Mouse (Mus musculus) midbrain, postnatal 0 days (tissue): Measurements from ENCODE around the gene B4galt4. TPM values are rescaled to one million over a fixed set of nuclear protein-coding genes. Genes with fewer than 3 reads are reported as not detected.
"Not testable (repeated sequence)": the region's sequence is repeated elsewhere in the genome, so short reads cannot be mapped to it uniquely, and the experiment has no call there.

Experiments
- ATAC-seq: fragments of 200-750 bp; cut with Nextera tagmentation; 2 replicates; pipeline ENCODE4 v1.8.0; 2017; ENCODE audit warnings: moderate number of reproducible peaks, mild to moderate bottlenecking, moderate TSS enrichment, moderate library complexity; ENCODE audit not compliant: low FRiP score
- DNase-seq: peaks from one replicate; pipeline ENCODE4 v3.0.0-alpha.2; 2015; ENCODE audit warnings: low spot score
- H3K27ac ChIP-seq: fragments of 300-500 bp; sonication (generic); 2 replicates; pipeline ENCODE4 v1.5.1; 2014; ENCODE audit warnings: low read depth, mild to moderate bottlenecking, low read length, mixed read lengths
- H3K27me3 ChIP-seq: fragments of 300-500 bp; sonication (generic); 2 replicates; pipeline ENCODE4 v1.6.1; 2014; ENCODE audit warnings: low read length, control low read depth, mixed read lengths; ENCODE audit not compliant: insufficient read depth
- H3K36me3 ChIP-seq: fragments of 300-500 bp; sonication (generic); 2 replicates; pipeline ENCODE4 v1.6.1; 2014; ENCODE audit warnings: low read length, control low read depth, mixed read lengths; ENCODE audit not compliant: insufficient read depth
- H3K4me1 ChIP-seq: fragments of 300-500 bp; sonication (generic); 2 replicates; pipeline ENCODE4 v1.6.1; 2014; ENCODE audit warnings: mild to moderate bottlenecking, control low read depth, antibody characterized with exemption, low read length, mixed read lengths; ENCODE audit not compliant: insufficient read depth
- H3K4me2 ChIP-seq: fragments of 300-500 bp; sonication (generic); 2 replicates; pipeline ENCODE4 v1.6.1; 2014; ENCODE audit warnings: low read depth, mild to moderate bottlenecking, low read length, mixed read lengths; ENCODE audit not compliant: poor library complexity, severe bottlenecking
- H3K4me3 ChIP-seq: fragments of 300-500 bp; sonication (generic); 2 replicates; pipeline ENCODE4 v1.5.1; 2014; ENCODE audit warnings: low read depth, mild to moderate bottlenecking, low read length, moderate library complexity
- H3K9ac ChIP-seq: fragments of 300-500 bp; sonication (generic); replicated peaks from 2 replicates; pipeline ENCODE4 v1.6.1; 2014; ENCODE audit warnings: mild to moderate bottlenecking, low read length, moderate library complexity, mixed read lengths; ENCODE audit not compliant: poor library complexity, severe bottlenecking
- H3K9me3 ChIP-seq: fragments of 300-500 bp; sonication (generic); 2 replicates; pipeline ENCODE4 v1.6.1; 2016; ENCODE audit warnings: low read length, control low read depth
- CTCF ChIP-seq: IDR thresholded peaks from 2 replicates; pipeline ENCODE4 v1.5.1; 2016; ENCODE audit warnings: antibody characterized with exemption, mild to moderate bottlenecking
- WGBS: fragments of 180-500 bp; shearing (Covaris S2); extraction: QIAGEN DNeasy Blood & Tissue Kit; methylation state at CpG from one replicate; pipeline ENCODE4 v1.1.7; 2014; 5-methylcytosine and 5-hydroxymethylcytosine counted together
- polyA plus RNA-seq: library from polyadenylated mRNA; unstranded; fragments of >200 nt; fragmentation: Nextera tagmentation; extraction: Ambion mirVana; gene quantifications from 2 replicates; pipeline ENCODE4 v1.2.1, GENCODE M21; 2015
- total RNA-seq: library from RNA; depleted of rRNA; stranded (reverse); fragments of >200 nt; gene quantifications from 2 replicates; pipeline ENCODE4 v1.2.3, GENCODE M21; 2014

The B4galt4 gene
- total and polyA plus RNA-seq, 2 experiments from 2014 or later, result 26.5 to 30.6 TPM

- TF ChIP-seq CTCF, result no peak
- no peaks in the 10 kb centered on the region for H3K36me3 ChIP-seq
- H3K4me1 ChIP-seq, result no peaks in the 10 kb centered on the region; the same call in 1 of the 2 replicates
- H3K4me2 ChIP-seq, result peak overlapping the region; percentile 95
- H3K9me3 ChIP-seq, result no peaks in the 10 kb centered on the region
- H3K4me3 ChIP-seq, result peak overlapping the region; percentile 65; the same call in 1 of the 2 replicates
- no peak for DNase-seq
- no peak overlapping the region for H3K9ac ChIP-seq
- no peak for ATAC-seq
- H3K27ac ChIP-seq, result no peak overlapping the region
- 63% methylated on average over 4 of the region's 4 CpGs for WGBS
- no peaks in the 10 kb centered on the region for H3K27me3 ChIP-seq
Observed at GRCm38 (mm10) chr16:38711245-38711644, 30.8 kb upstream of the B4galt4 start.

- DNase-seq (no peak), ATAC-seq (no peak)
- Histone ChIP-seq H3K27me3 (no peaks in the 10 kb centered on the region), H3K9me3 (no peaks in the 10 kb centered on the region), H3K4me1 (no peaks in the 10 kb centered on the region), H3K9ac (0 out of 2 replicates have a peak overlapping the region, but pooled peaks have one; percentile 42), H3K27ac (0 out of 2 replicates have a peak overlapping the region, but pooled peaks have one; percentile 70), H3K4me3 (peak overlapping the region; percentile 65), H3K36me3 (no peaks in the 10 kb centered on the region), H3K4me2 (peak overlapping the region; percentile 95)
- 6% methylated on average over 12 of the region's 12 CpGs for WGBS
- TF ChIP-seq CTCF, result no peak
Observed at GRCm38 (mm10) chr16:38712105-38712504, 30.0 kb upstream of the B4galt4 start.

- Histone ChIP-seq H3K27ac (peak within 1 kb of the TSS; percentile 70), H3K36me3 (no peaks in the 10 kb centered on the region), H3K4me2 (peak within 1 kb of the TSS; percentile 95), H3K4me1 (no peaks in the 10 kb centered on the region), H3K4me3 (peak within 1 kb of the TSS; percentile 65), H3K9me3 (no peaks in the 10 kb centered on the region), H3K27me3 (no peaks in the 10 kb centered on the region), H3K9ac (peak within 1 kb of the TSS; percentile 62)
- WGBS, result under 1% methylated on average over 73 of the region's 74 CpGs
- ATAC-seq (peak; percentile 89), DNase-seq (peak; percentile 68)
- no peak for TF ChIP-seq CTCF
Observed at GRCm38 (mm10) chr16:38712581-38713403, 29.3 kb upstream of the B4galt4 start, which contains the start of gene Arhgap31. Gene Arhgap31 (minus strand): TSS chr16:38713274.

- H3K4me3 ChIP-seq, result peak overlapping the region; percentile 65
- H3K27me3 ChIP-seq, result no peaks in the 10 kb centered on the region
- no peaks in the 10 kb centered on the region for H3K4me1 ChIP-seq
- no peak for TF ChIP-seq CTCF
- H3K36me3 ChIP-seq, result no peaks in the 10 kb centered on the region
- 31% methylated on average over 17 of the region's 17 CpGs for WGBS
- H3K27ac ChIP-seq, result no peak overlapping the region
- ATAC-seq, result 0 out of 2 replicates have a peak, but pooled peaks have one; percentile 10
- H3K4me2 ChIP-seq, result peak overlapping the region; percentile 95
- no peak for DNase-seq
- peak overlapping the region; percentile 62 for H3K9ac ChIP-seq
- H3K9me3 ChIP-seq, result no peaks in the 10 kb centered on the region
Observed at GRCm38 (mm10) chr16:38713404-38714258, 28.4 kb upstream of the B4galt4 start.

GRCm38 (mm10) chr16:38714259-38714526, 27.9 kb upstream of the B4galt4 start:
- H3K4me3 ChIP-seq, H3K27ac ChIP-seq, H3K9me3 ChIP-seq, H3K9ac ChIP-seq, H3K27me3 ChIP-seq, H3K36me3 ChIP-seq, ATAC-seq, H3K4me1 ChIP-seq, DNase-seq: not testable (repeated sequence)
- 62% methylated on average over 11 of the region's 12 CpGs for WGBS
- H3K4me2 ChIP-seq, result peak overlapping the region; percentile 6; the same call in 1 of the 2 replicates
